Mouse (Mus musculus) midbrain, embryonic 11.5 days (tissue): ENCODE data around the gene Tmem140. TPM values are rescaled to one million over a fixed set of nuclear protein-coding genes. Genes with fewer than 3 reads are reported as not detected.

Experiments
- ATAC-seq: fragments of 200-750 bp; cut with Nextera tagmentation; 2 replicates; pipeline ENCODE4 v1.8.0; 2017; ENCODE audit warnings: moderate TSS enrichment, moderate library complexity; ENCODE audit not compliant: low FRiP score
- DNase-seq: peaks from one replicate; pipeline ENCODE4 v3.0.0; 2015; ENCODE audit warnings: low spot score; ENCODE audit errors: missing footprints
- H3K27ac ChIP-seq: fragments of 300-500 bp; sonication (generic); 2 replicates; pipeline ENCODE4 v1.5.1; 2014; ENCODE audit warnings: low read depth, low read length
- H3K27me3 ChIP-seq: fragments of 300-500 bp; sonication (generic); 2 replicates; pipeline ENCODE4 v1.6.1; 2014; ENCODE audit warnings: mild to moderate bottlenecking, low read length, moderate library complexity, mixed read lengths; ENCODE audit not compliant: control insufficient read depth, insufficient read depth
- H3K36me3 ChIP-seq: fragments of 300-500 bp; sonication (generic); 2 replicates; pipeline ENCODE4 v1.6.1; 2014; ENCODE audit warnings: mild to moderate bottlenecking, low read length, moderate library complexity, mixed read lengths; ENCODE audit not compliant: control insufficient read depth, insufficient read depth
- H3K4me1 ChIP-seq: fragments of 300-500 bp; sonication (generic); 2 replicates; pipeline ENCODE4 v1.6.1; 2014; ENCODE audit warnings: low read length; ENCODE audit not compliant: control insufficient read depth, insufficient read depth
- H3K4me2 ChIP-seq: fragments of 300-500 bp; sonication (generic); 2 replicates; pipeline ENCODE4 v1.6.1; 2014; ENCODE audit warnings: mild to moderate bottlenecking, moderate library complexity
- H3K4me3 ChIP-seq: fragments of 300-500 bp; sonication (generic); 2 replicates; pipeline ENCODE4 v1.5.1; 2014; ENCODE audit warnings: low read depth, low read length
- H3K9ac ChIP-seq: fragments of 300-500 bp; sonication (generic); 2 replicates; pipeline ENCODE4 v1.6.1; 2014; ENCODE audit warnings: low read length
- H3K9me3 ChIP-seq: fragments of 300-500 bp; sonication (generic); 2 replicates; pipeline ENCODE4 v1.6.1; 2016; ENCODE audit warnings: low read length; ENCODE audit not compliant: control insufficient read depth
- WGBS: fragments of 180-500 bp; shearing (Covaris S2); extraction: QIAGEN DNeasy Blood & Tissue Kit; methylation state at CpG from one replicate; pipeline ENCODE4 v1.1.7; 2014; 5-methylcytosine and 5-hydroxymethylcytosine counted together
- polyA plus RNA-seq: library from polyadenylated mRNA; unstranded; fragments of >200 nt; fragmentation: Nextera tagmentation; extraction: Ambion mirVana; gene quantifications from 2 replicates; pipeline ENCODE4 v1.2.1, GENCODE M21; 2014

The Tmem140 gene
- 1.00 and 1.3 TPM in 2 replicates for polyA plus RNA-seq

DNA sequence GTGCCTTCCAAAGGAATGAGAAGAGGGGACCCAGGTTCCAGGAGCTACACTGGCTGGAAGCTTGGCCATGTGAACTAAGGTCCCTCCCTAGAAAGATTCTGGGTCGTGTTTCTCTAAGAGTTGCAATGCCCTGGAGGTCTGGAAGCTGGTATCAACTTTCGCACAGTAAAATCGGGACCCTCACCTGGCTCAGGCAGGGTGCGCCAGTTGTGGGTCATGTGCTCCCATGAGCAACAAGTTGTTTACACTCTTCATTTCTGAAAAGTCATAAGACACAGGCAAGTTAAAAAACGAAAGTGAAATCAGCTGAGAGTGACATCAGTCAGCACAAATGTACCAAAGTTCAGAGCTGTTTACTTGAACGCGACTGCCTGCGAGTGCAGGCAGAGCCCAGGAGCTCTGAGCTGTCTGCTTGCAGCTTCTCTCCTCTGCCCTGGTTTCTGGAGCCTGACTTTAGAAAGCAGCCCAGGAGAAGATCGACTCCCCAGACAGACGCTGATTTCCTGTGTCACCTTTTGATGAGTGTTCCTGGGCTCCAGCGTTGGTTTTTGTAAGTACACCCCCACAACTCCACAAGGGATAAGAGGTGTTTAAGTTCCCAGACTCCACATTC is at the start of gene Tmem140:
Gene Tmem140, plus strand, starts transcription at position 356 of the 613 bp plus-strand sequence.
- ATAC-seq (no peak), DNase-seq (no peak)
- H3K4me3 ChIP-seq = no peak within 1 kb of the TSS
- H3K4me1 ChIP-seq = no peaks in the 10 kb centered on the region
- H3K9me3 ChIP-seq = no peaks in the 10 kb centered on the region
- H3K4me2 ChIP-seq = no peak within 1 kb of the TSS
- H3K36me3 ChIP-seq = no peaks in the 10 kb centered on the region
- H3K27me3 ChIP-seq = no peaks in the 10 kb centered on the region
- 64% methylated on average over 11 of the region's 11 CpGs for WGBS
- no peak within 1 kb of the TSS for H3K9ac ChIP-seq
- H3K27ac ChIP-seq = no peak within 1 kb of the TSS

GRCm38 (mm10) chr6:34824406-34824805 is 38.5 kb upstream of the Tmem140 start:
- Histone ChIP-seq H3K9ac (no peak overlapping the region), H3K4me2 (no peak overlapping the region), H3K4me1 (no peaks in the 10 kb centered on the region), H3K36me3 (no peaks in the 10 kb centered on the region), H3K4me3 (no peak overlapping the region), H3K27ac (no peak overlapping the region), H3K27me3 (no peaks in the 10 kb centered on the region), H3K9me3 (no peaks in the 10 kb centered on the region)
- no peak for ATAC-seq
- DNase-seq = no peak

DNA sequence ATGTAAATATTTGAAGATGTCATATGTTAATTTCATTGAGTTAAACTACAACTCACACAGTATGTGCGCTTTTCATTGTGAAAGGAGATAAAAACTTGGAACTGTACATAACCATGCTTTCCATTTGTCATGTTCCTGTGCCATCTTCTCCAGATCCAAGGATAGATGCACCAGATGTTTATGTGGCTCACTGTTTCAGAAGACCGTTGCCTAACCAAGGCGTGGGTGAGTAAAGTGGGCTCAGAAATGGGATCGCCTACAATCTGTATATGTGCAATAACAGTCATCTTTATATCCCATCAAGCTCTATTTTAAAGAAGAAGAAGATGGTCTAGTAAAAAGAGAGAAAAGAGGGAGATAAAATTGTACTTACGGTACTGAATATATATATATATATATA is 30.6 kb upstream of the Tmem140 start:
- H3K27ac ChIP-seq = no peak overlapping the region
- no peaks in the 10 kb centered on the region for H3K4me1 ChIP-seq
- ATAC-seq (no peak), DNase-seq (no peak)
- H3K36me3 ChIP-seq = no peaks in the 10 kb centered on the region
- H3K4me3 ChIP-seq = no peak overlapping the region
- no peaks in the 10 kb centered on the region for H3K27me3 ChIP-seq
- H3K4me2 ChIP-seq = no peak overlapping the region
- H3K9ac ChIP-seq = no peak overlapping the region
- no peaks in the 10 kb centered on the region for H3K9me3 ChIP-seq
- 96% methylated on average over 5 of the region's 5 CpGs for WGBS

DNA sequence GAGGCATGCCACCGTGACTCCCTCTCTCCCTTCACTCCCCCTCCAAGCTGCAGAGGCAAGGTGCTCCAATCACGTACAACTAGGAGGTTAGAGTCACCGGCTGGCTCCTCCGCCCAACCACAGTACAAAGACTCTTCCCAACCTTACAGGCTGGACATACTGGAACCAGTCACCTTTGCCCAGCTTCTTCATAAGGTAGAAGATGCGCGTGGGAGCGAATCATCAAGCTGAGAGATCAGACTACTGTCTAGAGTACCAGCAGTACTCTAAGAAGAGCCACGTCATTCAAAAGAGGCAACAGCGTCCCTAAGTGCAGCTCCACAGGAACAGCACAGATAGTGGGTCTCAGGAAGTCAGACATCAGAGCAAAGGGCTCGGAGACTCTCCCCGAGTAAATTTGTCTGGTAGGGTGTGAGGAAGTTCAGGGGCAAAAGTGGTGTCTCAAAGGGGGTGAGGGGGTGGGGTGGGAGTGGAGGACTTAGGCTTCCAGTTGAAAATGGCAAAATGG is 1.3 kb upstream of the Tmem140 start:
- 95% methylated on average over 11 of the region's 11 CpGs for WGBS
- ATAC-seq (no peak), DNase-seq (no peak)
- no peaks in the 10 kb centered on the region for H3K4me1 ChIP-seq
- H3K9ac ChIP-seq = no peak overlapping the region
- no peak overlapping the region for H3K4me3 ChIP-seq
- H3K36me3 ChIP-seq = no peaks in the 10 kb centered on the region
- no peak overlapping the region for H3K4me2 ChIP-seq
- no peaks in the 10 kb centered on the region for H3K27me3 ChIP-seq
- no peak overlapping the region for H3K27ac ChIP-seq
- no peaks in the 10 kb centered on the region for H3K9me3 ChIP-seq

GRCm38 (mm10) chr6:34862381-34862780 is 565 bp upstream of the Tmem140 start:
- Histone ChIP-seq H3K4me3 (no peak overlapping the region), H3K9ac (no peak overlapping the region), H3K27ac (no peak overlapping the region), H3K9me3 (no peaks in the 10 kb centered on the region), H3K27me3 (no peaks in the 10 kb centered on the region), H3K4me2 (no peak overlapping the region), H3K4me1 (no peaks in the 10 kb centered on the region), H3K36me3 (no peaks in the 10 kb centered on the region)
- ATAC-seq (no peak), DNase-seq (no peak)
- 94% methylated on average over 6 of the region's 6 CpGs for WGBS

- Histone ChIP-seq H3K27me3 (no peaks in the 10 kb centered on the region), H3K9me3 (no peaks in the 10 kb centered on the region), H3K9ac (no peak overlapping the region), H3K36me3 (no peaks in the 10 kb centered on the region), H3K4me1 (no peaks in the 10 kb centered on the region), H3K4me3 (no peak overlapping the region), H3K4me2 (no peak overlapping the region), H3K27ac (no peak overlapping the region)
- no peak for DNase-seq
- 74% methylated on average over 9 of the region's 9 CpGs for WGBS
- no peak for ATAC-seq
Observed at GRCm38 (mm10) chr6:34863786-34864514, 1.0 kb downstream of the Tmem140 start.

- H3K27ac ChIP-seq = no peak overlapping the region
- H3K4me2 ChIP-seq = no peak overlapping the region
- H3K4me1 ChIP-seq = no peaks in the 10 kb centered on the region
- H3K4me3 ChIP-seq = no peak overlapping the region
- 79% methylated on average over 5 of the region's 5 CpGs for WGBS
- no peaks in the 10 kb centered on the region for H3K27me3 ChIP-seq
- no peaks in the 10 kb centered on the region for H3K36me3 ChIP-seq
- DNase-seq (no peak), ATAC-seq (no peak)
- H3K9me3 ChIP-seq = no peaks in the 10 kb centered on the region
- no peak overlapping the region for H3K9ac ChIP-seq
Observed at GRCm38 (mm10) chr6:34865213-34865612, 2.3 kb downstream of the Tmem140 start.

GRCm38 (mm10) chr6:34865711-34866593 is 3.0 kb downstream of the Tmem140 start:
- Histone ChIP-seq H3K27me3 (no peaks in the 10 kb centered on the region), H3K27ac (no peak overlapping the region), H3K9ac (no peak overlapping the region), H3K4me2 (no peak overlapping the region), H3K36me3 (no peaks in the 10 kb centered on the region), H3K9me3 (no peaks in the 10 kb centered on the region), H3K4me3 (no peak overlapping the region), H3K4me1 (no peaks in the 10 kb centered on the region)
- no peak for ATAC-seq
- no peak for DNase-seq
- 63% methylated on average over 7 of the region's 7 CpGs for WGBS

DNA sequence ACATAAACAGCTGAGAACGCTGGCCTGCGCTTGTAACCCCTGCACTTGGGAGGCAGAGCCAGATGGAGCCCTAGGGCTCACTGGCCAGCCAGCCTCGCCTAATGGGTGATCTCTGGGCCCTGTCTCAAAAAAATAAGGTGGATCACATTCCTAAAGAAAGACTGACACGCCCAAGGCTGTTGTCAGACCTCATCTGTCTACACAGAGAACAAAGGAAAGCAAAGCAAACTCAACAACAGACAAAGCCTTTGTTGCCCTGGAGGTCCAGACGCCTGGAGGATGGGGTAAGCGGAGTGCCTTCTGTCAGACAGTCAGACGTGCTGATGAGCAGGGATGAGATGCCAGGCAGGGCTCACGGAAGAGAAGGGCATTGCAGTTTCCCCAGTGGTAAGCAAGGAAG is 3.8 kb downstream of the Tmem140 start:
- H3K27me3 ChIP-seq = no peaks in the 10 kb centered on the region
- DNase-seq = no peak
- H3K36me3 ChIP-seq = no peaks in the 10 kb centered on the region
- H3K4me1 ChIP-seq = no peaks in the 10 kb centered on the region
- H3K9me3 ChIP-seq = no peaks in the 10 kb centered on the region
- H3K4me3 ChIP-seq = no peak overlapping the region
- H3K4me2 ChIP-seq = no peak overlapping the region
- H3K9ac ChIP-seq = no peak overlapping the region
- WGBS = 51% methylated on average over 8 of the region's 8 CpGs
- ATAC-seq = 0 out of 2 replicates have a peak, but pooled peaks have one; percentile 11
- no peak overlapping the region for H3K27ac ChIP-seq
